Mouse (Mus musculus) midbrain, postnatal 0 days (tissue): ENCODE results near the gene Fam196b. TPM values are rescaled to one million over a fixed set of nuclear protein-coding genes. Genes with fewer than 3 reads are reported as not detected.

Experiments
- ATAC-seq: fragments of 200-750 bp; cut with Nextera tagmentation; 2 replicates; pipeline ENCODE4 v1.8.0; 2017; ENCODE audit warnings: moderate number of reproducible peaks, mild to moderate bottlenecking, moderate TSS enrichment, moderate library complexity; ENCODE audit not compliant: low FRiP score
- DNase-seq: peaks from one replicate; pipeline ENCODE4 v3.0.0-alpha.2; 2015; ENCODE audit warnings: low spot score
- H3K27ac ChIP-seq: fragments of 300-500 bp; sonication (generic); 2 replicates; pipeline ENCODE4 v1.5.1; 2014; ENCODE audit warnings: low read depth, mild to moderate bottlenecking, low read length, mixed read lengths
- H3K27me3 ChIP-seq: fragments of 300-500 bp; sonication (generic); 2 replicates; pipeline ENCODE4 v1.6.1; 2014; ENCODE audit warnings: low read length, control low read depth, mixed read lengths; ENCODE audit not compliant: insufficient read depth
- H3K36me3 ChIP-seq: fragments of 300-500 bp; sonication (generic); 2 replicates; pipeline ENCODE4 v1.6.1; 2014; ENCODE audit warnings: low read length, control low read depth, mixed read lengths; ENCODE audit not compliant: insufficient read depth
- H3K4me1 ChIP-seq: fragments of 300-500 bp; sonication (generic); 2 replicates; pipeline ENCODE4 v1.6.1; 2014; ENCODE audit warnings: mild to moderate bottlenecking, control low read depth, antibody characterized with exemption, low read length, mixed read lengths; ENCODE audit not compliant: insufficient read depth
- H3K4me2 ChIP-seq: fragments of 300-500 bp; sonication (generic); 2 replicates; pipeline ENCODE4 v1.6.1; 2014; ENCODE audit warnings: low read depth, mild to moderate bottlenecking, low read length, mixed read lengths; ENCODE audit not compliant: poor library complexity, severe bottlenecking
- H3K4me3 ChIP-seq: fragments of 300-500 bp; sonication (generic); 2 replicates; pipeline ENCODE4 v1.5.1; 2014; ENCODE audit warnings: low read depth, mild to moderate bottlenecking, low read length, moderate library complexity
- H3K9ac ChIP-seq: fragments of 300-500 bp; sonication (generic); replicated peaks from 2 replicates; pipeline ENCODE4 v1.6.1; 2014; ENCODE audit warnings: mild to moderate bottlenecking, low read length, moderate library complexity, mixed read lengths; ENCODE audit not compliant: poor library complexity, severe bottlenecking
- H3K9me3 ChIP-seq: fragments of 300-500 bp; sonication (generic); 2 replicates; pipeline ENCODE4 v1.6.1; 2016; ENCODE audit warnings: low read length, control low read depth
- CTCF ChIP-seq: IDR thresholded peaks from 2 replicates; pipeline ENCODE4 v1.5.1; 2016; ENCODE audit warnings: antibody characterized with exemption, mild to moderate bottlenecking
- WGBS: fragments of 180-500 bp; shearing (Covaris S2); extraction: QIAGEN DNeasy Blood & Tissue Kit; methylation state at CpG from one replicate; pipeline ENCODE4 v1.1.7; 2014; 5-methylcytosine and 5-hydroxymethylcytosine counted together
- polyA plus RNA-seq: library from polyadenylated mRNA; unstranded; fragments of >200 nt; fragmentation: Nextera tagmentation; extraction: Ambion mirVana; gene quantifications from 2 replicates; pipeline ENCODE4 v1.2.1, GENCODE M21; 2015
- total RNA-seq: library from RNA; depleted of rRNA; stranded (reverse); fragments of >200 nt; gene quantifications from 2 replicates; pipeline ENCODE4 v1.2.3, GENCODE M21; 2014

Gene Fam196b
- total and polyA plus RNA-seq, 2 experiments from 2014 or later, result 3.2 to 10.1 TPM

GRCm38 (mm10) chr11:34416619-34416979 lies 102.0 kb downstream of the Fam196b start:
- Histone ChIP-seq H3K9me3 (no peaks in the 10 kb centered on the region), H3K36me3 (no peaks in the 10 kb centered on the region), H3K4me1 (peaks cover 8% of the 10 kb centered on the region; the same call in 1 of the 2 replicates), H3K9ac (no peak overlapping the region), H3K4me2 (no peak overlapping the region), H3K4me3 (no peak overlapping the region), H3K27ac (no peak overlapping the region), H3K27me3 (no peaks in the 10 kb centered on the region)
- TF ChIP-seq CTCF, result no peak
- 47% methylated on average over 3 of the region's 3 CpGs for WGBS
- ATAC-seq (no peak), DNase-seq (no peak)

GRCm38 (mm10) chr11:34421061-34421460 lies 106.4 kb downstream of the Fam196b start:
- 66% methylated on average over 6 of the region's 6 CpGs for WGBS
- no peaks in the 10 kb centered on the region for H3K9me3 ChIP-seq
- no peaks in the 10 kb centered on the region for H3K27me3 ChIP-seq
- H3K4me3 ChIP-seq, result no peak overlapping the region
- ATAC-seq, result no peak
- H3K4me1 ChIP-seq, result peaks cover 7% of the 10 kb centered on the region; the same call in 1 of the 2 replicates
- no peak overlapping the region for H3K27ac ChIP-seq
- no peak overlapping the region for H3K4me2 ChIP-seq
- no peak for DNase-seq
- TF ChIP-seq CTCF, result no peak
- no peaks in the 10 kb centered on the region for H3K36me3 ChIP-seq
- no peak overlapping the region for H3K9ac ChIP-seq

- WGBS, result 70% methylated on average over 1 of the region's 1 CpGs
- ATAC-seq, result no peak
- no peak for DNase-seq
These were observed 109.9 kb downstream of the Fam196b start for GRCm38 (mm10) chr11:34424546-34424945.

GRCm38 (mm10) chr11:34427212-34427611 lies 112.6 kb downstream of the Fam196b start:
- no peak for TF ChIP-seq CTCF
- Histone ChIP-seq H3K9ac (no peak overlapping the region), H3K4me1 (no peaks in the 10 kb centered on the region), H3K4me3 (no peak overlapping the region), H3K27me3 (no peaks in the 10 kb centered on the region), H3K27ac (no peak overlapping the region), H3K36me3 (no peaks in the 10 kb centered on the region), H3K9me3 (no peaks in the 10 kb centered on the region), H3K4me2 (no peak overlapping the region)
- no peak for DNase-seq
- ATAC-seq, result no peak
- 86% methylated on average over 5 of the region's 5 CpGs for WGBS

More at GRCm38 (mm10) chr11:34424546-34424945, 109.9 kb downstream of the Fam196b start:
- H3K9ac ChIP-seq, result no peak overlapping the region
- H3K4me1 ChIP-seq, result no peaks in the 10 kb centered on the region
- no peak overlapping the region for H3K4me3 ChIP-seq
- H3K36me3 ChIP-seq, result no peaks in the 10 kb centered on the region
- no peaks in the 10 kb centered on the region for H3K27me3 ChIP-seq
- H3K27ac ChIP-seq, result no peak overlapping the region
- H3K4me2 ChIP-seq, result no peak overlapping the region
- no peak for TF ChIP-seq CTCF
- H3K9me3 ChIP-seq, result no peaks in the 10 kb centered on the region

- Histone ChIP-seq H3K9me3 (no peaks in the 10 kb centered on the region), H3K36me3 (no peaks in the 10 kb centered on the region), H3K4me1 (no peaks in the 10 kb centered on the region), H3K9ac (no peak overlapping the region), H3K27me3 (no peaks in the 10 kb centered on the region), H3K4me3 (no peak overlapping the region), H3K27ac (no peak overlapping the region), H3K4me2 (no peak overlapping the region)
- DNase-seq (no peak), ATAC-seq (no peak)
- no peak for TF ChIP-seq CTCF
- 84% methylated on average over 4 of the region's 4 CpGs for WGBS
These were observed 116.3 kb downstream of the Fam196b start for GRCm38 (mm10) chr11:34430940-34431339.

- Histone ChIP-seq H3K9me3 (no peaks in the 10 kb centered on the region), H3K4me2 (no peak overlapping the region), H3K27me3 (no peaks in the 10 kb centered on the region), H3K27ac (no peak overlapping the region), H3K36me3 (no peaks in the 10 kb centered on the region), H3K9ac (no peak overlapping the region), H3K4me1 (no peaks in the 10 kb centered on the region), H3K4me3 (no peak overlapping the region)
- 76% methylated on average over 5 of the region's 5 CpGs for WGBS
- DNase-seq (no peak), ATAC-seq (no peak)
- TF ChIP-seq CTCF, result no peak
These were observed 116.7 kb downstream of the Fam196b start for GRCm38 (mm10) chr11:34431371-34431770.
